Mouse (Mus musculus): ENCODE results near the gene Asic3. TPM values are rescaled to one million over a fixed set of nuclear protein-coding genes. Genes with fewer than 3 reads are reported as not detected.

Asic3 gene
- total and polyA plus RNA-seq, 3 experiments = 0.25 to 1.1 TPM; not detected in 1

GRCm38 (mm10) chr5:24385374-24385773 lies 27.8 kb upstream of the Asic3 start:
- no peaks in the 10 kb centered on the region for H3K36me3 ChIP-seq (replicated peaks in 1 of 2; ENCODE audit: control insufficient read depth in 1 of 2, insufficient read depth in 1 of 2, low read length in 1 of 2)
- TF ChIP-seq MYC (IDR thresholded peaks at IDR 0.05; ENCODE audit: low read depth, low read length) (no peak), MEF2A (IDR thresholded peaks at IDR 0.05; ENCODE audit: borderline replicate concordance, low read depth, low read length) (no peak), CHD2 (IDR thresholded peaks at IDR 0.05; ENCODE audit: low read length) (no peak), UBTF (IDR thresholded peaks at IDR 0.05; ENCODE audit: low read depth, low read length) (no peak), ZMIZ1 (IDR thresholded peaks at IDR 0.05; ENCODE audit: low read depth, low read length) (no peak), NRF1 (IDR thresholded peaks at IDR 0.05; ENCODE audit: low read depth, low read length) (no peak), CHD1 (IDR thresholded peaks at IDR 0.05; ENCODE audit: low read depth, low read length) (no peak), EP300 (IDR thresholded peaks at IDR 0.05; ENCODE audit: low read length) (no peak), MAX (IDR thresholded peaks at IDR 0.05; ENCODE audit: low read length) (no peak), ELF1 (IDR thresholded peaks at IDR 0.05; ENCODE audit: low read depth, low read length) (no peak)
- H3K79me2 ChIP-seq (replicated peaks; ENCODE audit: control insufficient read depth, extremely low read depth, insufficient read depth, poor library complexity, severe bottlenecking) = no peaks in the 10 kb centered on the region
- H3K9ac ChIP-seq (ENCODE audit: insufficient read depth, low read depth) = no peak overlapping the region
- no peaks in the 10 kb centered on the region for H3K27me3 ChIP-seq (replicated peaks)
- DNase-seq (ENCODE audit: extremely low read depth) = no peak
- dilution Hi-C loops (cut with MboI; ENCODE audit: extremely low pct_ligation_motif_present, extremely low pct_unique_long_range_greater_than_20kb, low sequenced_read_pairs) = no loop called here
- H3K27ac ChIP-seq (ENCODE audit: insufficient read depth, low read depth) = no peak overlapping the region
- H3K9me3 ChIP-seq (replicated peaks; ENCODE audit: low read length) = peaks cover 11% of the 10 kb centered on the region
- H3K4me3 ChIP-seq (replicated peaks in 1 of 3; ENCODE audit: low read depth in 2 of 3, low read length in 2 of 3, poor library complexity in 1 of 3) = no peak overlapping the region
- peaks cover 17 to 43% of the 10 kb centered on the region in 2 experiments for H3K4me1 ChIP-seq (ENCODE audit: control insufficient read depth in 1 of 2, insufficient read depth in 2 of 2)
- no peak overlapping the region for H3K4me2 ChIP-seq (ENCODE audit: insufficient read depth, low read depth, poor library complexity, severe bottlenecking)
- in situ Hi-C loops (cut with MboI; ENCODE audit: low pct_ligation_motif_present, low pct_unique_long_range_greater_than_20kb, low sequenced_read_pairs) = no loop called here

- H3K79me2 ChIP-seq (replicated peaks; ENCODE audit: control insufficient read depth, extremely low read depth, insufficient read depth, poor library complexity, severe bottlenecking) = no peaks in the 10 kb centered on the region
Measured at GRCm38 (mm10) chr5:24385887-24386550, 27.2 kb upstream of the Asic3 start.

More at GRCm38 (mm10) chr5:24385887-24386550, 27.2 kb upstream of the Asic3 start:
- H3K36me3 ChIP-seq (replicated peaks in 1 of 2; ENCODE audit: control insufficient read depth in 1 of 2, insufficient read depth in 1 of 2, low read length in 1 of 2) = no peaks in the 10 kb centered on the region
- no peak for TF ChIP-seq ZNF384 (IDR thresholded peaks at IDR 0.05; ENCODE audit: low read depth, low read length)
- no peak for TF ChIP-seq ZMIZ1 (IDR thresholded peaks at IDR 0.05; ENCODE audit: low read depth, low read length)
- no peak for TF ChIP-seq MAFK (IDR thresholded peaks at IDR 0.05; ENCODE audit: insufficient replicate concordance, low read length)
- no peak for TF ChIP-seq TBP (conservative IDR thresholded peaks at IDR 0.05; ENCODE audit: low read depth, low read length)
- no peak for DNase-seq (ENCODE audit: extremely low read depth)
- H3K27ac ChIP-seq (ENCODE audit: insufficient read depth, low read depth) = no peak overlapping the region
- no peak overlapping the region for H3K4me3 ChIP-seq (replicated peaks in 1 of 3; ENCODE audit: low read depth in 2 of 3, low read length in 2 of 3, poor library complexity in 1 of 3)
- H3K27me3 ChIP-seq (replicated peaks) = no peaks in the 10 kb centered on the region
- H3K4me1 ChIP-seq (ENCODE audit: control insufficient read depth in 1 of 2, insufficient read depth in 2 of 2) = peaks cover 19 to 50% of the 10 kb centered on the region in 2 experiments
- no peak overlapping the region for H3K4me2 ChIP-seq (ENCODE audit: insufficient read depth, low read depth, poor library complexity, severe bottlenecking)
- in situ Hi-C loops (cut with MboI; ENCODE audit: low pct_ligation_motif_present, low pct_unique_long_range_greater_than_20kb, low sequenced_read_pairs) = no loop called here
- no peak overlapping the region for H3K9ac ChIP-seq (ENCODE audit: insufficient read depth, low read depth)
- dilution Hi-C loops (cut with MboI; ENCODE audit: extremely low pct_ligation_motif_present, extremely low pct_unique_long_range_greater_than_20kb, low sequenced_read_pairs) = no loop called here
- peaks cover 11% of the 10 kb centered on the region for H3K9me3 ChIP-seq (replicated peaks; ENCODE audit: low read length)

Data from CH12.LX (cell line).